Mouse (Mus musculus) forebrain, embryonic 10.5 days (tissue): ENCODE results near the gene Gm20425. TPM values are rescaled to one million over a fixed set of nuclear protein-coding genes. Genes with fewer than 3 reads are reported as not detected.
A peak's percentile ranks its signal among the peaks of the same experiment; 100 is the strongest.

Source experiments
- DNase-seq: peaks from one replicate; pipeline ENCODE4 v3.0.0-alpha.2; 2017; ENCODE audit warnings: low spot score; ENCODE audit errors: extremely low spot score
- H3K27ac ChIP-seq: fragments of 300-500 bp; sonication (generic); 2 replicates; pipeline ENCODE4 v1.5.1; 2016; ENCODE audit warnings: mild to moderate bottlenecking
- H3K27me3 ChIP-seq: fragments of 300-500 bp; sonication (generic); 2 replicates; pipeline ENCODE4 v1.6.1; 2016; ENCODE audit warnings: mild to moderate bottlenecking; ENCODE audit not compliant: poor library complexity, severe bottlenecking
- H3K36me3 ChIP-seq: fragments of 300-500 bp; sonication (generic); replicated peaks from 2 replicates; pipeline ENCODE4 v1.6.1; 2016; ENCODE audit warnings: mild to moderate bottlenecking, moderate library complexity
- H3K4me1 ChIP-seq: fragments of 300-500 bp; sonication (generic); 2 replicates; pipeline ENCODE4 v1.6.1; 2016
- H3K4me3 ChIP-seq: fragments of 300-500 bp; sonication (generic); 2 replicates; pipeline ENCODE4 v1.5.1; 2016; ENCODE audit warnings: mild to moderate bottlenecking, moderate library complexity
- H3K9me3 ChIP-seq: fragments of 300-500 bp; sonication (generic); 2 replicates; pipeline ENCODE4 v1.6.1; 2016; ENCODE audit warnings: mild to moderate bottlenecking, moderate library complexity
- WGBS: fragments of 180-500 bp; shearing (Covaris S2); methylation state at CpG from one replicate; pipeline ENCODE4 v1.1.7; 2016; 5-methylcytosine and 5-hydroxymethylcytosine counted together
- polyA plus RNA-seq: library from polyadenylated mRNA; unstranded; fragments of >200 nt; fragmentation: Nextera tagmentation; extraction: Ambion mirVana; gene quantifications from 2 replicates; pipeline ENCODE4 v1.2.1, GENCODE M21; 2016

Gene Gm20425
- not detected in 2 replicates for polyA plus RNA-seq

DNA sequence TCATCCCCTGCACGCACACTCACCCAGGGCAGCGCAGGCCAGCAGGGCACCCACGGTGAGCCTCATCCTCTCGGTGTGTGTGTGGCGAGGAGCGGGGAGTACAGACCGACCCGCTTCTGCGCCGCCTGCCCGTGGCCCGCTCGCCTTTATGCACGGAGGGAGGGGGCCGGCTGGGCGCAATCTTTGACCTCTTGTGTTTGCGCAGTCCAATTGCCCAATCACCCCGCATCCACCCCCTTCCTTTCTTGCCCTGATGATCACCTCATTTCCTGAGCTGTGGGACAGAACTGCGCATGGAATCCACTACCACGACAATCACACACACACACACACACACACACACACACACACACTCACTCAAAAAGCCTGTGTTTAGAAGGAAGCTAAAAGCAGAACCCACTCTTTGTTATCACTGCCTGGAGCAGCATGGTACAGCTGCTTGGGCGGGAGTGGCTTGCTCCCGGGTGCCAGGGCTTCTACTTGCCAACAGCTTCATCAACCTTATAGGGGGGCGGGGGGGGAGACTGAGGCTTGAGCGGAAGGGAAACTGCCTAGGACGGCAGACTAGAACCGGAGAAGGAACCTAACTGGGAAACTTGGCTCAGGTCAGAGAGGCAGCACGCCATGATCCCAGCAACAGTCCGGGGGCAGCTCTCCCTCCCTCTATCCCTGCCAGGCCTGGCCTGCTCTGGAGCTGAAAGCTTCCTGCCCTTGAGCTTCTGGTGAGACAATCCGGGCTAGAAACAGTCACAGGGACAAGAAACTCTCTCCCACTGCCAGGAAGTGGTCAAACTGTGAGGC lies at the start of gene Gm20425, which contains the start of gene Trf:
Gene Gm20425 (minus strand): TSS at position 157 of the 801 bp plus-strand sequence.
Gene Trf (minus strand): TSS at position 294 of the 801 bp plus-strand sequence.
- H3K4me3 ChIP-seq = peak within 1 kb of the TSS; percentile 19
- no peaks in the 10 kb centered on the region for H3K9me3 ChIP-seq
- H3K36me3 ChIP-seq = no peaks in the 10 kb centered on the region
- no peak for DNase-seq
- peaks cover 16% of the 10 kb centered on the region for H3K4me1 ChIP-seq
- peak within 1 kb of the TSS; percentile 79 for H3K27ac ChIP-seq
- no peaks in the 10 kb centered on the region for H3K27me3 ChIP-seq
- WGBS = 61% methylated on average over 28 of the region's 29 CpGs

DNA sequence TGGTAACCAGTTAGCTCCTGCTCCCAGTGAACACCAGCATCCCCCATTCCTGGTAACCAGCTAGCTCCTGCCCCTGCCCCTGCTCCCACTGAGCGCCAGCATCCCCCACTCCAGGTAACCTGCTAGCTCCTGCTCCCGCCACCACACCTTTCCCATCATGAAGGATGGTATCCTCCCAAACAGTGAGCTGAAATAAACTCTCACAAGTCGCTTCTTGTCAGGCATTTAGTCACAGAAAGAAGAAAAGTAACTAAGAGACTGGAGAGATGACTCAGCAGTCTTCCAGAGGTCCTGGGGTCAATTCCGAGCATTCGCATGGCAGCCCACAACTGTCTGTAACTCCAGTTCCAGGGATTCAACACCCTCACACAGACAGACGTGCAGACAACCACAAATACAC lies 46.8 kb upstream of the Gm20425 start:
- 0 out of 2 replicates have a peak, but pooled peaks cover under 1% of the 10 kb centered on the region for H3K4me1 ChIP-seq
- H3K9me3 ChIP-seq = no peaks in the 10 kb centered on the region
- no peak overlapping the region for H3K4me3 ChIP-seq
- H3K36me3 ChIP-seq = no peaks in the 10 kb centered on the region
- WGBS = 88% methylated on average over 6 of the region's 6 CpGs
- no peak overlapping the region for H3K27ac ChIP-seq
- DNase-seq = no peak
- H3K27me3 ChIP-seq = no peaks in the 10 kb centered on the region

DNA sequence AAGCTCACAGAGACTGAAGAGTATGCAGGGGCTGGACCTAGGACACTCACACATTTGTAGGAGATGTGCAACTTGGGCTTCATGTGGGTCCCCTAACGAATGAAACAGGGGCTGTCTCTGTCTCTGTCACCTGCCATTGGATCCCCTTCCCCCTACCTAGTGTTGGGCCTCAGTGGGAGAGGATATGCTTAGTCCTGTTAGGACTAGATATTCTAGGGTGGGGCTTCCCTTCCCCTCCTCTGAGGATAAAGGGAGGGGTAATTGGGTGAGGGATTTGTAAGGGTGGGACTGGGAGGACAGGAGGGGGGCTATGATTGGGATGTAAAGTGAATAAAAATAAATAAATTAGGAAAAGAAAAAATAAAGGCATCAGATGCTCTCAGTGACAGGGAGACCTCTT lies 45.6 kb upstream of the Gm20425 start:
- peaks cover 11% of the 10 kb centered on the region for H3K4me1 ChIP-seq
- H3K9me3 ChIP-seq = no peaks in the 10 kb centered on the region
- H3K4me3 ChIP-seq = no peak overlapping the region
- DNase-seq = no peak
- WGBS = 72% methylated on average over 1 of the region's 1 CpGs
- no peaks in the 10 kb centered on the region for H3K27me3 ChIP-seq
- no peaks in the 10 kb centered on the region for H3K36me3 ChIP-seq
- H3K27ac ChIP-seq = no peak overlapping the region

DNA sequence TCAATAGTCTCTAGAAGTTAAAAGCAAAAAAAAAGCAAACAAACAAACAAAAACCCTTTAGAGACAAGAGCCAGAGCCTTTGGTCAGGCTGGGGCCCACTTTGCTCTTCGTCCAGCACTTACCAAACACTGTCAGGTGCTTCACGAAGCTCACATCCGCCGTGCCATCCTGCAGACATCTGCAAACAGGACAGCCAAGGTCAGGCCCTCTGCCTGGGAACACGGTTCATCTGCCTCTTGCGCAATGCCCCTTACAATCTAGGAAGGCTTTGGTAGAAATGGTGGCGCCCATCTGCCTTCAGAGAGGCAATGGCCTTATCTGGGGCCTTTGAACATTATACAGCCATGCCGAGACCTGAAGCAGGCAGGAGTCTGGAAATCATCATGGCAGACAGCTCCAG lies 44.7 kb upstream of the Gm20425 start:
- Histone ChIP-seq H3K27ac (no peak overlapping the region), H3K27me3 (no peaks in the 10 kb centered on the region), H3K4me3 (no peak overlapping the region), H3K4me1 (peaks cover 11% of the 10 kb centered on the region), H3K9me3 (no peaks in the 10 kb centered on the region), H3K36me3 (no peaks in the 10 kb centered on the region)
- WGBS = 94% methylated on average over 8 of the region's 8 CpGs
- no peak for DNase-seq

DNA sequence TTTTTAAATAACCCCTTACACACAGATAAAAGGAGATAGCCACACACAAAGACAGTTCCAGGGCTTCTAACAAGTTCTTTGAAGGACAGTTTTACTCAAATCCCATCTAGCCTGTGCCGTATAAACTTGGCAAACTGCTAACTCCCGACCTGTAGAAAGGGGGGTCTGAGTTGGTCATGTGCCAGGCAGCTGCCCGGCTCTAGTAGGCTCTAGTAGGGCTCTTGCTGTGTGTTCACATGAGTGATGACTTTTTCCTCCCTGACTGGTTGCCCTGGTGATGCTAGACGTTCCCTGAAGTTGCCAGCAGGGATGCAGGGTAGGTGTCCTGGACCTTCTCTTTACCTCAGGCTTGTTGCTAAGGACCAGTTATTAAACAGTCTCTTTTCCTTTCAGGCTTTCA lies 41.0 kb upstream of the Gm20425 start:
- Histone ChIP-seq H3K4me3 (no peak overlapping the region), H3K27me3 (no peaks in the 10 kb centered on the region), H3K9me3 (no peaks in the 10 kb centered on the region), H3K27ac (no peak overlapping the region), H3K4me1 (peaks cover 11% of the 10 kb centered on the region), H3K36me3 (no peaks in the 10 kb centered on the region)
- no peak for DNase-seq
- WGBS = 64% methylated on average over 4 of the region's 4 CpGs

DNA sequence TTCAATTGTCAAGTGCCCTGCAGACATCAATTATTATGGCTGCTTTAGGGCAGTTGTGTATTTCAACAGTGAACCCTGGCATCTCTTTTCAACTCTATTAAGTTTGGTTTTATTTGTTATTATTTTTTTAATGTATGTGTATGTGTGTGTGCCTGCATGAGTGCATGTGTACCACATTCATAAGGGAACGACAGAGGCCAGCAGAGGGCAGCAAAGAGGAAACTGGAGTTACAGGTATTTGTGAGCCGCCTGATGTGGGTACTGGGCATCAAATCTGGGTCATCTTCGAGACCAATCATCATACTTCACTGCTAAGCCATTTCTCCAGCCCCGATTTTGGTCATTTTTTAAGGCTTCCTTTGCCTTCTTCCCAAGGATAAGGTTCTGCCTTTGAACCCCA lies 35.7 kb upstream of the Gm20425 start:
- no peak for DNase-seq
- WGBS = 95% methylated on average over 4 of the region's 4 CpGs

DNA sequence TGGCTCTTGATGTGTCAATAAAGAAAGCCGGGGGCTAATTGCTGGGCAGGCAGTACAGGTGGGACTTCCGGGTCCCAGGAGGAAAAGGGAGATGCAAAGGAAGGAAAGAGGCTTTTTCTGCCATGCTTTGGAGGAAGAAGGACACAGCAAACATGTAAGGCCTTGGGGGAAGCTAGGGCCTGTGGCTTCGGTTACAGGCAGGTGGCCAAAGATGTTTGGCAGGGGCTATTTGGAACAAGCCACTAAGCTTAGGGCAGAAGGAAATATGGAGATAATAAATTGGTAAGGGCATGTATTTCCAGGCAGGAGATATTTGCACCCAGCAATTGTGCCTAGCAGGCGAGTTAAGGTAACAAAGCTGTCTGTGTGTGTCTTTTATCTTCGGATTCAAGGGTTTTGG lies 22.8 kb upstream of the Gm20425 start:
- DNase-seq = no peak
- no peaks in the 10 kb centered on the region for H3K27me3 ChIP-seq
- H3K27ac ChIP-seq = no peak overlapping the region
- no peaks in the 10 kb centered on the region for H3K36me3 ChIP-seq
- 0 out of 2 replicates have a peak, but pooled peaks cover 3% of the 10 kb centered on the region for H3K9me3 ChIP-seq
- no peaks in the 10 kb centered on the region for H3K4me1 ChIP-seq
- no peak overlapping the region for H3K4me3 ChIP-seq
- WGBS = 90% methylated on average over 5 of the region's 5 CpGs

More for the DNA sequence above, 35.7 kb upstream of the Gm20425 start:
- no peaks in the 10 kb centered on the region for H3K4me1 ChIP-seq
- H3K4me3 ChIP-seq = no peak overlapping the region
- no peaks in the 10 kb centered on the region for H3K36me3 ChIP-seq
- no peaks in the 10 kb centered on the region for H3K27me3 ChIP-seq
- no peaks in the 10 kb centered on the region for H3K9me3 ChIP-seq
- H3K27ac ChIP-seq = no peak overlapping the region

DNA sequence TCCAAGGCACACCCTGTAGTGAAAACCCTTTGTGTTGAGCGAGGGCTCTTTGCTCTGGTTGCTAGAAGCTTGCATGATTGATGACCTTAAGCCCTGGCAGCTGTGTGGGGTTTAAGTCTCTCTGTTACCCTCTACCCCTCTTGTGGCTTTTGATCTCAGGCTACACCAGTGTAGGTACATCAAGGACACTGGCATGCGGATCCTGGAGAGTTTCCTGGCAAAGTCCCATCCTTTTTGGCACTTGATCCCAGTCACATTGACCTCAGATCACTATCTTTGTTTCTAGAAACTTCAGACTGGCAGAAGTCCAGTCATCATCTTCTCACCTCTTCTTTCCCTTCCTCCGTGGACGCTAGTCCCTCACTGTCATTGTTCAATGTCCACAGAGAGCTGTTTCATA lies 18.5 kb upstream of the Gm20425 start:
- no peak for DNase-seq
- 73% methylated on average over 4 of the region's 4 CpGs for WGBS
- no peak overlapping the region for H3K4me3 ChIP-seq
- no peak overlapping the region for H3K27ac ChIP-seq
- H3K9me3 ChIP-seq = 0 out of 2 replicates have a peak, but pooled peaks cover 2% of the 10 kb centered on the region
- no peaks in the 10 kb centered on the region for H3K4me1 ChIP-seq
- no peaks in the 10 kb centered on the region for H3K27me3 ChIP-seq
- no peaks in the 10 kb centered on the region for H3K36me3 ChIP-seq

DNA sequence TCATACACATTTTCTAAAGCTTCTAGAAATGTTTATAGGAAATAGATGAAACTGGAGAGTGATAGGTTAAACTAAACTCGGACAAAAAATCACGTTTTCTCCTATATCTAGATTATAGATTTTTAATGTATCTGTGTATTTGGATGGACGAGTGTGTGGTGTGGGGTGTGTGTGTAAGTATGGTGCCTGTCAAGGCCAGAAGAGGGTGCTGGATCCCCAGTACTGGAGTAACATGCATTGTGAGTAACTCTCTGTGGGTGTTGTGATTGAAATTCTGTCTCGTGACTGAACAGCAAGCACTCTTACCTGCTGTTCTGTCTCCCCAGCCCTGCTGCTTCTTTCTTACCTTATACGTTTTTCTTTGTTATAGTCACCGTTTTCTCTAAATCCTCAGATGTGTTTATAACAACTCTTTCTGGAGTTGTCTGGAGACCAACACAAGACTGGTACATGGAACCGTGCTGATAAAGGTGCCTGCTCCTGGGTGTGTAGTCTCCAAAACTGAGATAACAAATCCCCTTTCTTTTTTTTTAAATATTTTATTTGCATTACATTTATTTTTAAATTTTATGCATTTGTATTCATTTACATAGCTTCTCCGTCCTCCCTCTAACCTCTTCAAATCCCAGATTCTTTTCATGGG lies 16.5 kb upstream of the Gm20425 start:
- no peaks in the 10 kb centered on the region for H3K36me3 ChIP-seq
- WGBS = 87% methylated on average over 8 of the region's 8 CpGs

DNA sequence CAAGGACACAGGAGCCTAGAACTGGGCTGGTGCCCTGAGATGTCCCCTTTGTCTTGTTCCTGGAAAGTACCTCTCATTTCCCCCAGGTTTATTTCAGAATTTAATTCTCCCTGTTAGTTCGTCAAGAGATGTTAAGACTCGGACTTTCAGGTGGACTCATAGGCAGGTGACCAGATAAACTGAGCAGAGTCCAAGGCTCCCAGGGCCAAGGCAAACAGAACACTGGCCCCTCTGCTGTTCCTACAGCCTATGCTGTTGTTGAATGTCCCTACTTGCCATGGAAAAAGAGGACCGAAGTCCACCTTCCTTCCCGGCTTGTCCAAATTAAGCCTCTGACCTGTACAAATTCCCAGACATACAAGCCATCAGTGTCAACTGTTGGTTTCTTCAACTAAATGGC lies 13.5 kb upstream of the Gm20425 start:
- DNase-seq = no peak
- Histone ChIP-seq H3K9me3 (no peaks in the 10 kb centered on the region), H3K4me1 (no peaks in the 10 kb centered on the region), H3K4me3 (no peak overlapping the region), H3K27me3 (no peaks in the 10 kb centered on the region), H3K27ac (no peak overlapping the region), H3K36me3 (no peaks in the 10 kb centered on the region)
- 94% methylated on average over 4 of the region's 4 CpGs for WGBS

More for the DNA sequence above, 16.5 kb upstream of the Gm20425 start:
- H3K27ac ChIP-seq = no peak overlapping the region
- H3K9me3 ChIP-seq = no peaks in the 10 kb centered on the region
- no peak overlapping the region for H3K4me3 ChIP-seq
- no peak for DNase-seq
- no peaks in the 10 kb centered on the region for H3K27me3 ChIP-seq
- H3K4me1 ChIP-seq = no peaks in the 10 kb centered on the region

DNA sequence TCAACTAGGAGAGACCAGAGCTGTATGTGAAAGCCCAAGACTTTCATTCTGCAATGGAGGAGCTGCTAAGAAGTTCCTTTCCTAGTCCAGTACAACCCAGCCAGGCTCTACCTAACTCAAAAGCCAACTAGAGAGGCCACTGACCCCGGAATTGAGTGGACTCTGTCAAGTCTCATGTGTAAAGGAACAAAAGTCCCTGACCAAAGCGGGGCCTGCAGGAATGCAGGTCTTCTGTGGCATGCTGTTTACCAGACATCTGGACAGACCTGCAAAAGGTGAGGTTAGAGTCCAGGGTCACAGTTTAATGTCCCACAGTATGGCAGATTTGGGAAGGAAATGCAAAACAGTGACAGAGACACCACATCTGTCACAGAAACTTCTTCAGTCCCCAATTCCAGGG lies 11.1 kb upstream of the Gm20425 start:
- Histone ChIP-seq H3K4me1 (no peaks in the 10 kb centered on the region), H3K4me3 (no peak overlapping the region), H3K27ac (no peak overlapping the region), H3K9me3 (no peaks in the 10 kb centered on the region), H3K27me3 (no peaks in the 10 kb centered on the region), H3K36me3 (no peaks in the 10 kb centered on the region)
- no peak for DNase-seq
- WGBS = 82% methylated on average over 2 of the region's 2 CpGs

DNA sequence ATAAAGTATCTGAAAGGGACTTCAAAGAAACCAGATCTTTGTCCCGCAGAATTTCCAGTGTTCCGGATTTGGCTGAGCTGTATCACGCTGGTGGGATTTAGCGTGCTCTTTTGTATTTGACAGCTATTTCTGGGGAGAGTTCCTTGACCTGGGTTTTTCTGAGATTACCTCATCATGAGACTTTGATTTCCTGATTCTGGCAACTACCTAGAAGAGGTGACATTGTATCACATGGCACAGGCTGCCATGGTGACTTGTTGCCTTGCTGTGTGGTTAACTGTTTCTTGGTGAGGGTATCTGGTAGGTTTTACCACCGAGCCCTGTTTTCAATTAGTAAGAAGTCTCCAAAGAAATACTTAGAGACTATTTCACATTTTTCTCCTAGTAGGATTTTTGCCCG lies 9.4 kb upstream of the Gm20425 start:
- WGBS = 93% methylated on average over 6 of the region's 6 CpGs
- Histone ChIP-seq H3K27ac (no peak overlapping the region), H3K4me1 (peaks cover 5% of the 10 kb centered on the region), H3K36me3 (no peaks in the 10 kb centered on the region), H3K9me3 (no peaks in the 10 kb centered on the region), H3K4me3 (no peak overlapping the region), H3K27me3 (no peaks in the 10 kb centered on the region)
- no peak for DNase-seq

DNA sequence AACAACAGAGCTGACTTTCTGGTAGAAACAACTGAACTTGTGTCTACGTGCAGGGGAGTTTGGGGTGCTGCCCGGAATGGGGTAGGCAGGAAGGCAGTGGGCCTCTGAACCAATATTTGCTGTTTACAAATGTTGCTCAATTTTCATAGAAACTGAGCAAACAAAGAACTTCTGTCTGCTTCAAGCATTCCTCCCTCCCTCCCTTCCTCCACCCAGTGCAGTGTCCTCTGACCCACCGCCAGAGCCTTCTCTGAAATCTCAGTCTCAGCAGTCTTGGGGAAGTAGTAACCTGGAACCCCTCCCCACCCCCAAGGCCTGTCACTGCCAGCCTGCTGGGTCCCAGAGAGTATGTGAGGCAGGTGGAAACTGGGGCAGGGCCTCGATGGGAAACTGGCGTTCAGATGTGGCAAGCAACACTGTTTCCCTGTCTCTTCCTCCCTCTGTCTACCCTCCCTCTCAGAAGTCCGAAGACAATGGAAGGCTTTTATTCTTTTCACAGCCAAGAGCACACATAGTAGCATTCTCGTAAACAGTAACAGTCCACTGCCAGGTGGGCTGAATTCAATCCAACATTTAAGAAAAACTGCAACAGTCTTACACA lies 4.6 kb upstream of the Gm20425 start:
- WGBS = 68% methylated on average over 7 of the region's 7 CpGs
- 0 out of 2 replicates have a peak overlapping the region, but pooled peaks have one; percentile 40 for H3K27ac ChIP-seq
- no peaks in the 10 kb centered on the region for H3K36me3 ChIP-seq

More for the DNA sequence above, 4.6 kb upstream of the Gm20425 start:
- no peak for DNase-seq
- no peak overlapping the region for H3K4me3 ChIP-seq
- peaks cover 16% of the 10 kb centered on the region for H3K4me1 ChIP-seq
- no peaks in the 10 kb centered on the region for H3K9me3 ChIP-seq
- no peaks in the 10 kb centered on the region for H3K27me3 ChIP-seq
